Mouse (Mus musculus) spleen, postnatal 10 days (tissue): ENCODE data around the gene Qrfp.

ENCODE experiments used
- DNase-seq, 2 experiments: peaks; one replicate each; pipeline ENCODE4 v3.0.0; 2021 to 2022; ENCODE audit warnings: low spot score in 2 of 2

Qrfp gene

DNA sequence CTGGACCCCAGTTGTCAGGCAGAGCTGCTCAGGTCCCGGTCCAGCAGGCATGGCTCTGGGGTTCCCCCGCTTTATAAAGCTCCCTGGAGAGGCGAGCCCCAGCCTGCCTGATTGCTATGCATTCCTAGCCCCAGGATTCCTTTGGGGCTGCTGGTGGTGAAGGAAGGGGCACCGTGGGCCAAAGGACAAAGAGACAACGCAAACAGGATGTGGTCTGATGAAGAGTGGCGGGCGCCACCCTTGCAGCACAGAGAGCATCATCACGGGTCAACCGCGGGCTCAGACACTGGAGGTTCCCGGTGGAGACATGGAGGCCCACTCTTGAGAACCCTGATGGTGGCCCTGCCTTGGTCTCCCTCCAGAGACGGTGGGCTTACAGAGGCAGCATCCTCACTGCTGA is at the start of gene Qrfp:
TSS of gene Qrfp (minus strand) at position 137 of the 400 bp plus-strand sequence.
- no peak for DNase-seq

DNA sequence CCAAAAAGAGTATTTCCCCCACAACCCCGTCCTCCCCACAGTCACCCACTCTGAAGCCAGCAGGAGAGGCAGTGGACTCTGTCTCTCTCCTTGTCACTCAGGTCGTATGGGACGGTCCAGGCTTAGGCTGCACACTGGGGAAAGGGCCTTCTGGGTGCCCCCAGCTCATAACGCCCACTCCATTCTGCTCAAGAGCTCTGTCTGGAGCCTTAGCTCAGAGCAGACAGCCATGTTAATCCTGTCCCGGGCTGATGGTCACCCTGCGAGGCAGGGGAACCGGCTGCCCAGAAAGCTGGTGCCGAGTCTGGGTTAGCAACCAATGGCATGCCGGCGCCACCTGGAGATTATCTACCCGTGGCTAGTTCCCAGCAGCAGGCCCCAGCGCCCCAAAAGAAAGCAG is 48.1 kb upstream of the Qrfp start:
- DNase-seq, result no peak

DNA sequence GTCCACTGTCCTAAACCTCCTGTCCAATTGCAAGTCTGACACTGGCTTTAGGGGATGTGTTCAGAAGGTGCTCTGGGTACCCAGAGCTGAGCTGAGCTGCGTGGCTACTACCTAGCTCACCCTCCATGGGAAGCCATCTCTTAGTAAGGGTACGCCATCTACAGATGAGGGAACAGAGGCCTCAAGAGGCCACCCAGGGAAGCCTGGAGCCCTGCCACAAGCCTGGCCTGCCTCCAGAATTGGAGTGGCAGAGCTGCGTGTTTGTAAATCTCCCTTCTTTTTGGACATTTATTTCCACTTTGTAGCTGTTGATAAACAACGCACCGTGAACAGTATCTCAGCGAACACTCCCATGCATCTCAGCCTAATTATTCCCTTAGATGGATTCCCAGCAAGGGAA is 46.8 kb upstream of the Qrfp start:
- DNase-seq, result no peak

DNA sequence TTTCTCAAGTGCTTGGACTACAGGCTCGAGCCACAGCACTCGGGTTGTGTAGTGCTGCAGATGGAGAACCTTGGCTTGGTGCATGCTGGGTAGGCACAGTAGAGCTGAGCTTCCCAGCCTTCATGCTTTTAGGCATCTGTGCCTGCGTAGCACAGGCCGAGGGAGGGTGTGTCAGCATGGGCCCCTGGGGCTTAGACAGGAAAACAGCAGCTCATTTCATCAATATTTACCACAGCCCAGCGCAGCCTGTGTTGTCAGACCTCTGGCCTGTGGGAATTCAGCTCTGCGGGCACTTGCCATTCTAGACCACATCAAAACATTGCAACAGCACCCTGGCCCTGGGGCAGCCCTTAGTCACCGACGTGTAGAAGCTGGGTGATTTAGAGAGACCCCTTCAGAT is 45.6 kb upstream of the Qrfp start:
- no peak for DNase-seq

DNA sequence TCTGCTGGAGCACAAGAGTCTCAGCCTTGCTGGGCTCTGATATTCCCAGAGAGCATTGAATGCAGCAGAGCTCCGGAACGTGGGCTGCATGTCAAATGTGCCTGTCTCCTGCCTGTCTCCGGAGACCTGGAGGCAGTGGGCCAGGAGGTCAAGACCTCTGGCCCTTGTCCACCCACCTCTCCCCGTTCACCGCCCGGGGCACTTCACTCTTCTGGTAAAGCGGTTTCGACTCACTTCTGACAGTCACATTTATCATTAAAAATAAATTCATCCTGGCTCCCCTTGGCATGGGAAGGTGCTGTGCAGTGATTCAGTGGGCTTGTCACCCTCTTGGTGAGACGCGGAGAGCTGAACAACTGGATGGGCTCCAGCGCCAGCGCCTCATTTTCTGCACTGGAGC is 39.8 kb upstream of the Qrfp start:
- no peak for DNase-seq

DNA sequence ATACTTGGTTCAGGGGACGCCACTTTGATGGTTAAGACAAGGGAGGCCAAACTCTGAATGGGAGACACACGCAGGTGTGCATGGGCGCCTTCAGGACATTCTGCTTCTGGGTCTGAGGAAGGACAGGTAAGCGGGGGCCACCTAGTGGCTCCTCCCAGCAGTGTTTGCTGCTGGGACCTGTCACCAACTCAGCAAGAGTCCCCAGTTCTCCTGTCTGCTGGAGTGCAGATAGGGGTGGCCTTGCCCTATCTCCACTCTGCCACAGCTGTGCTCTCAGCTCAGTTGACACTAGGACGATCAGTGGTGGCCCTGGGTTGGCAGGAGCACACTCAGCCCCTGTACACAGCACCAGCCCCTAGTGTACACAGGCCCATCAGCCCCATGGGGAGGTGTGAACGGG is 37.5 kb upstream of the Qrfp start:
- peak in 1 of 2 experiments; percentile 59 for DNase-seq

DNA sequence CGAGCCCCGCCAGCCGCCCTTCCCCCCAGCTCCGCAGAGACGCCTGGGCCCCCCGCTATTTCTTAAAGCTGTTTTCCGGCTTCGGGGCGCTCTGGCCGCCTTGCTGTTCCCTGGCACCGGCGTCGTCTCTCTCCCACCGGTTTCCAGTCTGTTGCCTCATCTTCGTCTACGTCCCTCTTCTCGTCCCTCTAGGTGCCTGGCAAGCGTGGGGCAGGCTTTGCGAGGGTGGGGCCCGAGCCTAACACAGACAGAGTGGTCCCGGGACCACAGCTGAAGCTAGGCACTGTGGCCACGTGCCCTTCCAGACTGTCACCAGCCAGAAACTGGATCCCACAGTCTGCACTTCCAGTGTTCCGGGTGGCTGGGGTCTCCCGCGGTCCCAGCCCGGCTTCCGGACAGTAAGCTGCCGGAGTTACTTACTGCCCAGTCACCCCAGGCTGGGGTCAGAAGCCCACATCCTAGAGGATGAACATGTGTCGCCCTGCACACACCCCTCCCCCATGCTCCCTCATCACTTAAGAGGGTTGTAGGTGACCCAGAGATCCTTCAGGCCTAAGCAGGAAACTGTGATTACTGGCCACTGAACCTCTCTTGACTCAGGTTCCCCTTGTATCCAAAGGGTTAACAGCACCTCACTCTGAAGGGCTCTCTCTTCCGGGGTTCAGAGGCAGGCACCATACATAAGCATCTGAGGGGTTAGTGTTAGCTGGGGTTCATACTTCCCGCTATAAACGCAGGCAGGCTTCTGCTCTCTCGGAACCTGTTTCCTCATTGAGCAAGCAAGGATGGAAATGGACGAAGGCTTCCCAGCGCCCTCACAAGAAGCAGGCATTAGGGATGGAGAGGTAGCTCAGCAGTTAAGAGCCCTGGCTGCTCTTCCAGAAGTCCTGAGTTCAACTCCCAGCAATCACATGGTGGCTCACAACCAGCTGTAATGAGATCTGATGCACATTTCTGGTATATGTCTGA is 36.6 kb upstream of the Qrfp start:
- no peak for DNase-seq

DNA sequence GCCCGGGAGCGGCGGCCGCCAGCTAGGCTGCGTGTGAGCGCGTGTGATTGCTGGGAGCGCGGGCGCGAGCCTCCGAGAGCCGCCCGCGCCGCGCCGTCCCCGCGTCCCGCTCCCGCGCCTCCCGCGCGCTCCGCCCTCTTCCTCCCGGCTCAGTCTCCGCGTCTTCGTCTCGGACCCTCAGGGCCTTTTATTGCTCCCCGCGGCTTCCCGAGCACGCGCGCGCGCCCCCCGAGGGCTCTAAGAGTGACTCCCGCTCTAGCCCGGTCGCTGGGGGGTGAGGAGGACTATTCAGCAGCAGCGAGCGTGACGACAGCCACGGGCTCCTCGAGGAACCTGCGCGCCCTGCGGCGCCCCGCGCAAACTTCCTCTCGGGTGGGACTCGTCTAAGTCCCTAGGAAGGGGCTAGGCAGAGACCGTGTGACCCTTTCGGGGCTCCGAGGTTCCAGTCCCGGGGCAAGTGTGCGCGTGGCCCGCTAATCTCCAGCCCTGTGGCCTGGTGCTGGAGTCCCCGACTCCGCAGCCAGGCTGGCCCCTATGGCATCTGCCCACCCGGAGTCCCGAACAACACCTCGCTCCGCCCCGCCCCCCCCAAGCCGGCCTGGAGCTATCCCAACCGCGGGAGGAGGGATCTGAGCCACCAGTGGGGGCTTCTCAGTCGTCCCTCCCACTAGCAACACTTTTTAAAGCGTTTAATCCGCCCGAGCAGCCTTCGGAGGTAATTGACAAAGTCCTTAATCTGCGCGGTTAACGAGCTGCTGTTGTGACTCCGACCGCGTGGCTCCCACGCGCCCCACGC is 35.7 kb upstream of the Qrfp start, which contains the start of gene Fibcd1:
TSS of gene Fibcd1 (minus strand) at position 110 of the 796 bp plus-strand sequence.
- DNase-seq, result no peak

DNA sequence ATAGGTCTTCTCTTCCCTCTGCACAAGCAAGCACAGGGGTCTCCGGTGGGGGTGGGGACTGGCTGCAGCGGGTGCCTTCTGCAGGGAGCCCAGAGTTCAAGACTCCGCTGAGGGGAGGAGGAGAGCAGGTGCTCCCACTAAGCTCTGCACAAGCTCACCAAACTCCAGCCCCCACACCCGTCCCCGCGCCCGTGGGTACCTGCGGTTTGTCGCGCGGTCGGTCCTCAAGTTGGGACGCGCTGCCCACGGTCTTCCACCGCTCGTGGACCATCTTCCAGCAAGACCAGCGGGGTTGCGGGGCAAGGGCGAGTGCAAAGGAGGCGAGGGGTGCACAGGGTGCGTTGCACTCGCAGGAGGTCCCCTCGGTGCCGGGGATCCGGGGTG is 35.1 kb upstream of the Qrfp start:
- no peak for DNase-seq

DNA sequence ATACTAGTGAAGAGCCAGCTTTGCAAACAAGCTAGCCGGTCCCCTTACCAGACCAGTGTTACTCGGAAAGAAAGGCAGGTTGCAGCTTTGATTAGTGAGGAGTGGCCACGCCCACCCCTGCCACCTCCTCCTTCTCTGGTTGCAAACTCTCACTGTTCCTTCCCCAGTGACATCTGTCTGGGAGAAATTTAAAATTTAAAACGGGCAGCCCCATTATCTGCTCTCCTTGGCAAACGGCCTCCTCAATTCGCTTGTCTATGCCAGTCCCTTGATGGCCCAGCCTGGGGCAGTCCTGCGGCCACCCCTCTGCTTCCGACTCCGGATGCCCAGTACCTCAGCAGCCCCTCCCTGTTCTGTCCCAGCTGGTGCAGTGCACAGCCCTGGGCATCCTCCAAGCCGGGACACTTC is 34.4 kb upstream of the Qrfp start:
- no peak for DNase-seq

DNA sequence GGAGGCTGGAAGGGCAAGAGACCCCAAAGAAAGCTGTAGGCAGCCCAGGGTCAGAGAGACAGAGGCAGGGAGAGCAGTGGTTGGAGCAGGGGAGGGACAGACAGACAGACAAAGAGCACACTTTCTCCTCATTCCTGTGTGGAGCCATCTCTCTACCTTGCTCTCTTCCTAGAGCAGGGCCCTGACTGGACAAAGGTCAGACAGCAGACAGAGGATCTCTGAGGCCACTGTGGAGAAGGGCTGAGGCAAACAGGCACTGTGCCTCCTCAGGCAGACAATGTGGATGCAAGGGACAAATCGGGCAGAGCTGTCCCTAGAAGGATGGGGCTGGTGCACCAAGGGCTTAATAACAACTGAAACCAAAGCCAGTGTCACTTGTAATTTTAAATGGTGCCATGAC is 28.5 kb upstream of the Qrfp start:
- no peak for DNase-seq

DNA sequence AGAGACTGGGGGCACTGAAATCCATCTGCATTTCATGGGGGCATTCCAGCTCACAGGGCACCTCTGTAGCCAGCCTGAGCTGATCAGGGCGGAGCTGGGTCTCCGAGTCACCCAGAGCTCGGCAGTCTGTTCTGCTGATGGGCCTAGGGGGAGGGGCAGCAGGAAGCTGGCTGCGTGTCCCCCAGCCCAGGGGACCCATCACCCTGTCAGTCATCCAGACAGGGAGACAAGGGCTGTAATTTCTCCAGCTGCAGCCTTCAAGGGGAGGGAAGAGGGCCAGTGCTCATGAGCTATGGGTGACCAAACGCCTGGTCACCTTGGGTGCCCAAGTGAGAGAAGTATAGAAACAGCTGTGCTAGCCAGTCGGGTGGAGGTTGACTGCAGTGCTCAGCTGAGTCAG is 26.6 kb upstream of the Qrfp start:
- no peak for DNase-seq

DNA sequence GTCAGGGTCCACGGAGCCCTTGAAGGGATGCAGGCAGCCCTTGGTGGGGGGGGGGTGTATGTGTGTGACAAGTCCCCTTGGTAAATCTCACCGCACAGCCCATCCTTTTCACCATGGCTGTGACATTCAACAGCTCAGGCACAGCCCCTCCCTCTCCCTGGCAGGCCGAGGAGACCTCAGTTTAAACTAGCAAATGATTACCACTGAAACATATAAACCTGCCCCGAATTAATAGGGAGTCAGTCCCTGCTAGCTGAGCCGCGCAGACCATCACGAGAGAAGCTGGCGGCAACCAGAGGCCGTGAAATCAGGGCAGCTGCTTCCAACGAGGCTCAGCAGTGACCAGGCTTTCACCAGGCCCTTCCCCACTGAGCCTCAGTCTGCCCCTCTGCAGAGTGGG is 25.7 kb upstream of the Qrfp start:
- DNase-seq, result no peak

DNA sequence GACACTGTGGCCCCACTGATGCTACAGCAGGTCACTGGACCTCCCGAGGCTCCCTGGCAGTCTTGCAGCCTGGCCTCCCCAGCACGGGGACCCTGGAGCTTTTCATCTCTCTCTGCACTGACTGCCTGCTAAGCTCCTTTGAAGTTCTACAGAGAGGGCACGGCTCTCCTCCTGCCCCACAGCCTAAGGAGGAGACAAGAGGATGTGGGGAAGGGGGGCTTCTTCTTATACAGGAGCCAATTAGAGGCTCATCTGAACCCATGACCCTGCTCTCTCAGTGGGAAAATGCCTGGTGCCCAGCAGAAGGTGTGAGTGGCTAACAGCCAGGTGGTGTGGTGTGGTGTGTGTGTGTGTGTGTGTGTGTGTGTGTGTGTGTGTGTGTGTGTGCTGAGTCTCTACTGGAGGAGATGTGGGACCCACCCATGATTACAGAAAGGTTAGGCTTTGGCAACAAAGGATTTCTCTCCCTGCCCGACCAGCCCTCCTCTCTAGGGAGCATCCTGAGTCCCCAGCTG is 18.0 kb upstream of the Qrfp start:
- no peak for DNase-seq

DNA sequence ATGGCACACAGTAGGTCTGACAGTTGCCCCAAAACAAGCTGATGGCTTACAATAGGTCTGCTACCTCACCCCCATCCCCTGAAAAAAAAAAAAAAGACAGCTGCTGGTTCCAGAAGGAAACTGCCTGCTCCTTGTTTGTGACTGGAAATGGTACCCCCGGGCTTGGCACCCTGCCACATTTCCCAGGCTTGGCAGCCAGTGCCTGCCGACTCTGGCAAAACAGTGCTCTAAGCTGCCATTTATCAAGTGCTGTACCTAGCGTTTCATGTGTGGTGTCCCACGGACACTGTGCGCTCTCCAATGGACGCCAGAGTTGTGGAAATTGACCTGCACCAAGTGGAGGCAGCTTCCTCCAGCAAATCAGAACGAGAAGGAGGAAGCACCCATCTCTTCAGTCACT is 17.5 kb upstream of the Qrfp start:
- DNase-seq, result no peak

DNA sequence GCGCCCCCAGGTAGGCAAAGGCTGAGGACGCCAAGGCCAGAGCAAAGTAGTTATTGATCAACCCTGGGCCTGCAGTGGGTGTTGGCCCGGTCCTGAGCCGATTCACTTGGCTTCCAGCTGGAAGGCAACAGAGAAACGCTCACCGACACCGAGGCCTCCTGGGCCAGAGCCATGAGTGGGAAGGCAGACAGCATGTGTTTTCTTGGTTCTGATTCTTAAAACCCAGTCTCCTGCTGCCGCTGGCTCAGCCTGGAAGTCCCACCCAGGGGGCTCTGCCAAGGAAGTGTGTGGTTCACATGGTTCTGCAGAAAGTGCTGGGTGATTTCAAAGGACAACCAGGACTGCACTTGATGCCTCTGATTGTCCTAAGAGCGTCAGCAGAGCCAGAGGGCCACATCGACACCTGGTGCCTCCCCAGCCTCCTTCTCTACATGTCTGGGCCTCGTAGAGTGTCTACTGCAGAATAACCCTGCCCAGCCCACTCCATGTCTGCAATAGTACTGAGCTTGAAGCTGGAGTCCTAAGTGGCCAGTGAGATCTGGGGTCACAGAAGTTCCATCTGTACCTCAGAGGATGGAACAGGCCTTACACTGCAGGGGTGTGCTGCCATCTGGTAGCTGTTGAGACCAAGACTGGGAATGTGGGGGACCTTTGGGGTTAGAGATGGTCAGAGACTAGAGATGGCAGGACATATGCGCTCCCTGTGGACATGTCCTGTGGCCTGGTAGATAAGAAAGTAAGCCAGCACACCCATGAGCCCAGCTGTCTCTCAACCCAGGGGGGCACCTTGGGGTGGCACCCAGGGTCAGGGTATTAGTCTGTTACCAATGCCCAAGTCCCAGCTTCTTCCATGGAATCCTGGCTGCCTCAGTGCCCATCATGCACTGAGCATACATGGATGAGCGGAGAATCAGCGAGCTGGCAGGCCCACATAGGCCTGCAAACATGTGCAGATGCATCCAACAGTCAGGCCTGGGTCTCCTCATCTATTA is 16.0 kb upstream of the Qrfp start:
- DNase-seq, result no peak

DNA sequence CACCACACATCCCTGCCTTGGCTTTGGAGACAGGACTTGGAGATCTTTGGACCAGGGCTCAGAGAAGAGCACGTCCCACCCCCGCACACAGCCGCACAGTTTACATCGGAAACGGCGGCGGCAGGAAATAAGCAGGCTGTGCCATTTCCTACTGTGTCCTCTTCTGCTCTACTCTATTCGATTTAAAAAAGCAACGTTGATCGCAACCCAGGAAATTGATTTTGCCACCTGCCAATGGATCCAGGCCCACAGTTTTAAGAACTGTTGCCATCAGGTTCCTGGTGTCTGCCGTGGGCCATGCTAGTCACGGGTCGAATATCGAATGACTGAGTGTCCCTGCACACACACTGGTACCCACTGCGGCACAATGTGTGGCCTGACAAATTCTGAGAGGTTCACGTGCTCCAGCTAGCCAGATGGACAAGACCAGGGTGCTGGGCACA is 15.1 kb upstream of the Qrfp start:
- DNase-seq, result no peak

DNA sequence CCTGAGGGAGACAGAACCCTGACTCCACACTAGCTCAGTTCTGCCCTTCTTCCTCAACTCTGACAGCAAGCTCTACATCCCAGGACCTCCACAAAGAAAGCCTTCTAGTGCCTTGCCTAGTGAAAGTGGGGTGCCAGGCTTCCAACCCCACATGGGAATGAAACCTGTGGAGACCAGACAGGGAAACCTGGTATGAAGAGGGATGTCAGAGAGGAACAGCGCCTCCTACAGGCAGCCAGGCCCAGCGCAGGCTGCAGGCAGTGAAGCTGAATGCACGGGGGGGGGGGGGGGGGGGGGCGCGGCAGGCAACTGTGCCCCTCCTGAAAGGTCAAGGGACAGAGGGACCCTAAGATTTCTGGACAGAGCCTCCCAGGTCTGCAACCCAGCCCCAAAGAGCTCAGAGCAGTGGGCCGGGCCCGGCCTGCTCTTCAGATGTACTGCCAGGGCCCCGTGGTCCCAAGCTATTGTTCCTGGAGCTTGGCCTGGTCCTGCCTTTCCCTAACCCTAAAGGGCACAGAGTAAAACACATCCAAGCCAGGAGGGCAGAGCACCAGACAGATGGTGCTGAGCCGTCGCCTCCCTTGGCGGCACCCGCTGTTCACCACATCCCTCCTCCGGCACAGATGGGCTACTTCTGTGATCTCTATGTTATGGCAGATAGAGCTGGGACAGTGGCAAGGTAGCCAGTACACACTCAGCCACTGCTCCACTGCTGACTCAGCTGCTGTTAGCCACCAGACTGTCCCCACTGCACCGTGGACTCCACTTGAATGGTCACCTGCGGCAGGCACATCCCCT is 13.8 kb upstream of the Qrfp start:
- peak in 1 of 2 experiments; percentile 68 for DNase-seq

DNA sequence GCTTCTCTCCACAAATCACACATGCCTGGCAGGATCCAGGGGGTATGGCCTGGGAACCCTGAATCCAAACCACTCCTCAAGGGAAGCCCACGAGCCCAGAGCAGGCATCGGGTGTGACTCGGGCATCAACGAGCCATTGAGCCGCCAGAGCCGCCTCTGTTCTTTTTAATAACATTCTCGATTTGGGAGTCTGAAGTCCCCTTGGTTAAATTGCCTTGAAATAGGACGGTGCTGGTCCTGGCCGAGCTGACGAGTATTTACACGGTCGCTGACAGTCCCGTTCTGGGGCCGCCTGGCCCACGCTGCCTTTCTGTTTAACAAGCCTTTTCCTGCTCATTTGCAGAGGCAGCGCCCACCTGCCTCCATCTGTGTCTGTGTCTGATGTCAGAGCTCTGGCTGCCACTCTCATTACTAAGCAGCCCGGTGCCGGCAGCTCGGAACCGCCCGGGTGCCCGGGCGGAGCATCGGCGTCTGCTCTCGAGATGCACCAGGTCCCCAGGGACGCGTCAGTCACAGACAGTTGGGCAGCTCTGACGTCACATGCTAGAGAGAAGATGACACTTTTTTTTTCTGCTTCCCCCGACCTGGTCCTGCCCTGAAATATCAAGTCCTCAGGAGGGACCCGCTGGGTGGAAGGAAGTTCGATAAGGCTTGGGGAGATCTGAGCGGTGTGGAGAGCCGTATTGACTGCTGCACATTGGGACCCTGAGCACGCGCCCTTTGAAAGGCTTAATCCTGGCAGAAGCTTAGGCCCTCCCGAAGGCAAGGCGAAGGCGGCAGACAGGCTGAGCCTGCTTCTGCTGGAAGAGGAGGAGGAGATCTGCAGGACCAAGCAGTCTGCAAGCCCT is 12.4 kb upstream of the Qrfp start:
- peak; percentile 26 to 85 for DNase-seq
